Mouse (Mus musculus) megakaryocyte, embryonic 14.5 days (primary cell): ENCODE results near the gene Idi2. TPM values are rescaled to one million over a fixed set of nuclear protein-coding genes. Genes with fewer than 3 reads are reported as not detected.
"Not testable (repeated sequence)": the region's sequence is repeated elsewhere in the genome, so short reads cannot be mapped to it uniquely, and the experiment has no call there.

Experiments
- H3K27me3 ChIP-seq: replicated peaks from 2 replicates; pipeline ENCODE3; 2012; ENCODE audit warnings: inconsistent platforms
- H3K36me3 ChIP-seq: replicated peaks from 2 replicates; pipeline ENCODE3; 2012; ENCODE audit warnings: low read length, inconsistent platforms, mixed read lengths
- H3K4me1 ChIP-seq: 2 replicates; pipeline ENCODE4 v1.6.1; 2012; ENCODE audit warnings: inconsistent platforms
- H3K4me3 ChIP-seq: replicated peaks from 2 replicates; pipeline ENCODE3; 2012; ENCODE audit warnings: moderate library complexity, mild to moderate bottlenecking, inconsistent platforms
- H3K9me3 ChIP-seq: 2 replicates; pipeline ENCODE4 v1.6.1; 2012; ENCODE audit warnings: inconsistent platforms
- FLI1 ChIP-seq: IDR thresholded peaks from 2 replicates; pipeline ENCODE4 v1.6.1; 2012; ENCODE audit warnings: low read length, inconsistent platforms, mixed read lengths
- GATA1 ChIP-seq: IDR thresholded peaks from 3 replicates; pipeline ENCODE4 v1.6.1; 2012; ENCODE audit warnings: mixed read lengths, low read length, inconsistent platforms, borderline replicate concordance
- polyA plus RNA-seq: library from polyadenylated mRNA; stranded (reverse); fragments of >175 nt; gene quantifications from 2 replicates; pipeline ENCODE4 v1.2.3, GENCODE M21; 2012; ENCODE audit warnings: low replicate concordance; ENCODE audit not compliant: insufficient read depth

Gene Idi2
- 0.09 and 0.75 TPM in 2 replicates for polyA plus RNA-seq

DNA sequence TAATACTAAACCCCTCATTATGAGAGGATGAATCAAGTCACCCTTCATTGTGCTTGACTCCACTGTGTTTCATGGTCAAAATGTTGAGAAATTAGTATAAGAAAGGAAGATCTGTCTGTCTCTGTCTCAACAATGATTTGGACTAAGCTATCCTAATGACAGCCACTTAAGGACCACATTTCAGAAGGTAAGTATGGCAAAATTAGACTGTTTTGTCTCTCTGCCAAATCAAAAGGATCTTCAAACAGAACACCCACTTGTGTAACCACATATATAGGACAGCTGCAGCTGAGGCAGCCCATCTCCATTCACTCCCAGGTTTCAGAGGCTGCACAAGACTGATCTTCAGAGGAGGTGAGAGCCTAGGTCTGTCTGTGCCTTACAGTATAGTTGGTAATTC lies at the start of gene Idi2:
TSS of gene Idi2 (plus strand) at position 301 of the 400 bp plus-strand sequence.
- not testable (repeated sequence) for H3K27me3 ChIP-seq, H3K4me3 ChIP-seq, H3K4me1 ChIP-seq, H3K36me3 ChIP-seq, H3K9me3 ChIP-seq

DNA sequence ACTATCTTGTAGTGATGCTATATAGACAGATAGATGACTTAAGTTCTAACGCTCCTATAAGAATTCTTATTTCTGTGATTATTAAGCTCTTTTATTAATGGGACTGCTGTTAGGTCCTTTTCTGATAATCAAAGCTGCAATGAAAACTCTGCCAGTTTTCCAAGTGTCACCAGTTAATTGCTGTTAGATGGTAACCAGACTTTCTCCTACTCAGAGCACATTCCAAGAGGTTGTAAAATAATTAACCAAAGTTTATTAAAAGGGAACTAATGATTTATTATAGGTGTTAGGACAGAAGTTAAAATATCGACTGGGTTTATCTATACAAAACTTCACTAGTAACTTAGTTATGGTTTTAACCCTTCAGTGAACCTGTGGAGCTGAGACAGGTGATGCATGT lies 46.7 kb upstream of the Idi2 start:
- H3K4me1 ChIP-seq = peaks cover 13% of the 10 kb centered on the region
- H3K9me3 ChIP-seq = peaks cover 39% of the 10 kb centered on the region
- H3K27me3 ChIP-seq, H3K4me3 ChIP-seq: not testable (repeated sequence)
- peaks cover 15% of the 10 kb centered on the region for H3K36me3 ChIP-seq

DNA sequence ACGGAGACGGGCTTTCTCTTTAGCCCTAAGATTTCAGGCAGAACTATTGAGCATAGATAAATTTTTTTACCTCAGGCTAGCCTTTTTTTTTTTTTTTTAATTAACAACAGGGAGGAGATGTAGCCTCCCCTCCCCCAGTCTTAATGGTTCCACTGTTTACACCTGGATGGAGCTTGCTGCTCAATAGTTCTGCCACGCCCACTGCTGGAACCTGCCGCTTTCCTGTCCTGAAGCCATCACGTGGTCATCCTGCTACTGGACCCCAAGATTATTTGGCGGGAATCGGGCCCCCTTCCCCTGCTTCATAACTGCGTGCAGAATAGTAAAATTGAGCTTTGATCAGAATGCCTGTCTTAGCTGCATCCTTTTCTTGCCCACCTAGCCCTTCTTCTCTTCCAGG lies 38.8 kb upstream of the Idi2 start:
- H3K4me1 ChIP-seq, H3K27me3 ChIP-seq, H3K9me3 ChIP-seq, H3K36me3 ChIP-seq, H3K4me3 ChIP-seq: not testable (repeated sequence)

- Histone ChIP-seq H3K9me3 (peaks cover under 1% of the 10 kb centered on the region; the same call in 1 of the 2 replicates), H3K4me3 (no peak overlapping the region), H3K27me3 (peaks cover 25% of the 10 kb centered on the region), H3K36me3 (no peaks in the 10 kb centered on the region), H3K4me1 (peaks cover 5% of the 10 kb centered on the region; the same call in 1 of the 2 replicates)
- TF ChIP-seq FLI1 (no peak), GATA1 (no peak)
These were observed 19.2 kb upstream of the Idi2 start for GRCm38 (mm10) chr13:8933499-8933898.

DNA sequence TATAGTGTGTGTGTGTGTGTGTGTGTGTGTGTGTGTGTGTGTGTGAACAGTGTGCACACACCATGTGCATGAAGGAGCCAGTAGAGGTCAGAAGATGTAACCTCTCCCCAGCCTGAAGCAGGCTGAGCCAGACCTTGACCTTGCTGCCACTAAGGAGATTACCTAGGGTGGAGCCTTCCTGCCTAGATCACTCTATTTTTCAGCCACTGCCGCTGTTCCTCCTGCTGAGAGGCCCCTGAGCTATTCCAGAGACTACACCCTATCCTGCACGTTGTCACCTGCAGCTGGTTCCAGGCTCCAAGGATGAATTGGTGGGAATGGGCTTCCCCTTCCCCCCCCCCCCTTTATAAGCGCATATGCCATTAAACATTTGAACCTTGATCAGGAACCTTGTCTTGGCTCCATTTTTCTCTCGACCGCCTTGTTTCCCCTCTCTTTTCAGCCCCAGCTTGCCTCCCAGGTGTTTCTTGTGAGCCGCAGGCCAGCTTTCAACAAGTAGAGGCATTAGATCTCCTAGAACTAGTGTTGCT lies 15.0 kb upstream of the Idi2 start:
- H3K36me3 ChIP-seq, H3K27me3 ChIP-seq, H3K4me3 ChIP-seq, H3K9me3 ChIP-seq: not testable (repeated sequence)
- H3K4me1 ChIP-seq = peaks cover 12% of the 10 kb centered on the region

GRCm38 (mm10) chr13:8941110-8941509 lies 11.6 kb upstream of the Idi2 start:
- not testable (repeated sequence) for H3K9me3 ChIP-seq, H3K4me1 ChIP-seq, H3K27me3 ChIP-seq, H3K36me3 ChIP-seq, H3K4me3 ChIP-seq

- H3K27me3 ChIP-seq, H3K4me3 ChIP-seq, H3K36me3 ChIP-seq, H3K4me1 ChIP-seq, H3K9me3 ChIP-seq: not testable (repeated sequence)
These were observed 11.0 kb upstream of the Idi2 start for GRCm38 (mm10) chr13:8941701-8942100.

DNA sequence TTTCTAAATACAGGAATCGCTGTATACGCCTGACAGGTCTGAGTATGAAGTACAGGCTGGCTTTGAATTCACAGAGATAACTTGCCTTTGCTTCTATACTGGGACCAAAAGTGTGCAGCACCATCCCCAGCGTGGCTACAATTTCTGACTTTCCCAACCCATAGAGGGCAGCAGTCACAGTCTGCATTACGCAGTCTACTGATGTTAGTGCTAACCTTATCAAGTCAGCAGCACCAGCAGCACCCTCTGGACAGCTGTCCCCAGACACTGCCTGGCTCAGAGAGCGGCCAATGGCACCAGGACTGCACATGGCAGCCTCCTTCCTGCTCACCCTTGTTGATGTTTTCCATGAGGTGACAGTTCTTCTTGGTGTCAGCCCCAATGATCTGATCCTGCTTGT lies 8.8 kb upstream of the Idi2 start:
- H3K36me3 ChIP-seq, H3K4me3 ChIP-seq, H3K27me3 ChIP-seq, H3K9me3 ChIP-seq, H3K4me1 ChIP-seq: not testable (repeated sequence)

- not testable (repeated sequence) for H3K36me3 ChIP-seq, H3K9me3 ChIP-seq, H3K27me3 ChIP-seq, H3K4me1 ChIP-seq, H3K4me3 ChIP-seq
These were observed 4.5 kb upstream of the Idi2 start, which contains the start of gene Gm9745 for GRCm38 (mm10) chr13:8948131-8948530. TSS of gene Gm9745 (minus strand) at chr13:8948231.

GRCm38 (mm10) chr13:8955127-8955526 lies 2.5 kb downstream of the Idi2 start:
- peaks cover 16% of the 10 kb centered on the region for H3K4me1 ChIP-seq
- not testable (repeated sequence) for H3K36me3 ChIP-seq, H3K4me3 ChIP-seq, H3K9me3 ChIP-seq, H3K27me3 ChIP-seq

DNA sequence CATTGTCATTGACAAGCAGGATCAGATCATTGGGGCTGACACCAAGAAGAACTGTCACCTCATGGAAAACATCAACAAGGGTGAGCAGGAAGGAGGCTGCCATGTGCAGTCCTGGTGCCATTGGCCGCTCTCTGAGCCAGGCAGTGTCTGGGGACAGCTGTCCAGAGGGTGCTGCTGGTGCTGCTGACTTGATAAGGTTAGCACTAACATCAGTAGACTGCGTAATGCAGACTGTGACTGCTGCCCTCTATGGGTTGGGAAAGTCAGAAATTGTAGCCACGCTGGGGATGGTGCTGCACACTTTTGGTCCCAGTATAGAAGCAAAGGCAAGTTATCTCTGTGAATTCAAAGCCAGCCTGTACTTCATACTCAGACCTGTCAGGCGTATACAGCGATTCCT lies 4.2 kb downstream of the Idi2 start:
- H3K4me1 ChIP-seq = peaks cover 34% of the 10 kb centered on the region
- H3K27me3 ChIP-seq, H3K4me3 ChIP-seq, H3K9me3 ChIP-seq, H3K36me3 ChIP-seq: not testable (repeated sequence)

DNA sequence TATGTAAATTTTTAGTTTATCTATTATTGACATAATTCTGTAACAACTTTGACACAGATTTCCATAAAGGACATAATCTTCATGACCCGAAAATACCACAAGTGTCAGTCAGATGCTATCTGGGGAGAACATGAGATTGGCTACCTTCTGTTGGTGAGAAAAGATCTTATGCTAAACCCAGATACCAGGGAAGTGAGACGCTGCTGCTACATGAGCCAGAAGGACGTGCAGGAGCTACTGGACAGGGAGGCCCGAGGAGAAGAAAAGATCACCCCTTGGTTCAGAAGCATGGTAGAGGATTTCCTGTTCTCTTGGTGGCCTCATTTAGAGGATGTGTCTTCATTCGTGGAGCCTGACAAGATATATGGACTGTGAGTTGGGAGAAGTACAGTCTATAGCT lies 6.4 kb downstream of the Idi2 start:
- not testable (repeated sequence) for H3K4me3 ChIP-seq, H3K9me3 ChIP-seq, H3K36me3 ChIP-seq, H3K27me3 ChIP-seq
- peaks cover 46% of the 10 kb centered on the region for H3K4me1 ChIP-seq

- H3K9me3 ChIP-seq, H3K36me3 ChIP-seq, H3K27me3 ChIP-seq, H3K4me3 ChIP-seq: not testable (repeated sequence)
- peaks cover 46% of the 10 kb centered on the region for H3K4me1 ChIP-seq
These were observed 6.9 kb downstream of the Idi2 start for GRCm38 (mm10) chr13:8959554-8959953.

GRCm38 (mm10) chr13:8961128-8961888 lies 8.6 kb downstream of the Idi2 start:
- not testable (repeated sequence) for H3K9me3 ChIP-seq, H3K4me3 ChIP-seq, H3K36me3 ChIP-seq, H3K27me3 ChIP-seq
- H3K4me1 ChIP-seq = peaks cover 59% of the 10 kb centered on the region

DNA sequence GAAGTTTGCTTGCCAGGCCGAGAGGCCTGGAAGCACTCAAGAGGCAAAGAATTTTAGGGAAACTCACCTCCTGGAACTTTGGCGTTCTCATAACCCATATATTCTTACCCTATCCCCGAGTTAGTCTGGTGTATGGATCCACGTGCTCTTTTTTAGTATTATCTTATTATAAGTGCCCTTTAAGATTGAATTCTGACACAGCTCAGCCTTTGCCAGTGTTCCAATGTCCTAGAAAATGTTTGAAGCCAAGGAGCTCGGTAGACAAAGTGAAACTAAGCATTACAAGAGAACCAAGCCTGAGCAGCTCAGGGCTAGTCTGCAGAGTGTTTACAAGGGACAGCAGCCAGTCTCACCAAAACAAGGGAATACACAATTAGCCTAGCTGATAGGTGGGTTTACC lies 9.6 kb downstream of the Idi2 start:
- H3K27me3 ChIP-seq = not testable (repeated sequence)

More for the DNA sequence above, 9.6 kb downstream of the Idi2 start:
- Histone ChIP-seq H3K4me1 (peaks cover 68% of the 10 kb centered on the region), H3K36me3 (peaks cover 17% of the 10 kb centered on the region), H3K4me3 (peak overlapping the region; percentile 38)
- not testable (repeated sequence) for H3K9me3 ChIP-seq
